Mouse (Mus musculus): Measurements from ENCODE around the gene Spout1. TPM values are rescaled to one million over a fixed set of nuclear protein-coding genes. Genes with fewer than 3 reads are reported as not detected.
"Not testable (repeated sequence)": the region's sequence is repeated elsewhere in the genome, so short reads cannot be mapped to it uniquely, and the experiment has no call there.

The Spout1 gene
- total RNA-seq, 2 experiments from 2014 or later: 5.9 to 6.1 TPM

DNA sequence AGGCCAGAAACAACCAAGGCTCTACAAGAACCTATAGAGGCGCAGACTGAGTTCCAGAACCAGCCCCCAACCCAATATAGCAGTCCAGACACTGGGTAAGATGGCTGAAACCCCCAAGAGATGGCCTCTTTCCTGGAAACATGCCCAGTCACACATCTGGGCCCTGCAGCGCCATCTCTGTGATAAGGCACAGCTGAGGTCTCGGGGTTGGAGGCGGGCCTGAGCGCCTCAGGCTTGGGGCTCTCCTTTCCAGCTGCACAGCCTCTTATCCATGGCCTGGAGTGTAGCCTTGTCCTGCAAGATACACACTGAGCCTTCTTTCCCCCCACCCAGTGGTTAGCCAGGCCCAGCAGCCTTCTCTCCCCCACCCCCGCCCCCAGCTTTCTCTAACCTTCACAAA, 7.0 kb upstream of the Spout1 start:
- DNase-seq: no peak
- intact Hi-C loops (cut with DNase I; ENCODE audit: low total_unique reads): no loop called here

DNA sequence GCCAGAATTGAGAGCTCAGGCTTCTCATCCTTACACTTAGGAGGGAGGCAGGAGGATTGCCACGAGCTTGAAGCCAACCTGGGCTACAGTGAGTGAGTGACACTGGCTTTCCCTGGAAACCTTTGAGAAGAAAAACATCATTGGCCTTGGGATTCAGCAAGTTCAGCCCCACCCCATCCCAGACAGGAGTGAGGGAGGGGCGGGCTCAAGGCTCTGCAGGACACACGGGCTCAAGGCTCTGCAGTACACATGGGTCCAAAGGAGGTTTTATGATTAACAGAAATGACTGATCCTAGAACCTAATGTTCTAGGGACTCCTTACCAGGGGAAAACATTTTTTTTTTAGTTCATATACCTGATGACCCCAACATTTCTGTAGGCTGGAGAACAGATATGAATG, 5.5 kb upstream of the Spout1 start:
- no peak for DNase-seq
- intact Hi-C loops (cut with DNase I; ENCODE audit: low total_unique reads): no loop called here

DNA sequence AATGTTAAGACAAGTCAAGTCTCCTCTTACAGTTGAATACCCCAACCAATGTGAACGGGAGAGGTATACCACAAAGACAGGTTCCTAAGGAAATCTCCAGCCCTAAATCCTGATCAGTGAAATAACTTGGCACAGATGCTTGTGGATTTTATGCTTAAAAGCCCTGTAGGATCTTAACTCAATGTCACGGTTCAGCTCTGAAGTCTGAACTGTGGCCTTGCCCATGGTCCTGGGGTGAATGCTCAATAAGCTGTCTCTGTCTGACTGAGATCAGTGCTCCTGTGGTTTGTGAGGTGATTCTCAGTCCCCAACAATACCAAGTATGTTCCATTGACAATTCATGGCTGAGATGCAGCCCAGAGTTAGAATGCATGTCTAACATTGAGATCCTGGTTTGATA, 4.2 kb upstream of the Spout1 start:
- intact Hi-C loops (cut with DNase I; ENCODE audit: low total_unique reads): no loop called here
- DNase-seq: no peak

DNA sequence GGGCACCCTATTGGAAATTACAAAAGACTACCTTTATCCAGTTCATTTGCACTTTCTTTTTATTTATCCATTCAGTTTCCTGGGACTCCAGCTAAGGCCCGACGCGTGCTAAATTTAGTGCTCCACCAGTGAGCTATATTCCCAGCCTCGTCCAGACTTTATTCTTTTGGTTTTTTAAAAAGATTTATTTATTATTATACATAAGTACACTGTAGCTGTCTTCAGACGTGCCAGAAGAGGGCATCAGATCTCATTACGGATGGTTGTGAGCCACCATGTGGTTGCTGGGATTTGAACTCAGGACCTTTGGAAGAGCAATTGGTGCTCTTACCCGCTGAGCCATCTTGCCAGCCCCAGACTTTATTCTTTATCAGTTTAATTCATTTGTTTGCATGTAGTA, 452 bp upstream of the Spout1 start:
- intact Hi-C loops (cut with DNase I; ENCODE audit: low total_unique reads); DNase-seq: not testable (repeated sequence)

DNA sequence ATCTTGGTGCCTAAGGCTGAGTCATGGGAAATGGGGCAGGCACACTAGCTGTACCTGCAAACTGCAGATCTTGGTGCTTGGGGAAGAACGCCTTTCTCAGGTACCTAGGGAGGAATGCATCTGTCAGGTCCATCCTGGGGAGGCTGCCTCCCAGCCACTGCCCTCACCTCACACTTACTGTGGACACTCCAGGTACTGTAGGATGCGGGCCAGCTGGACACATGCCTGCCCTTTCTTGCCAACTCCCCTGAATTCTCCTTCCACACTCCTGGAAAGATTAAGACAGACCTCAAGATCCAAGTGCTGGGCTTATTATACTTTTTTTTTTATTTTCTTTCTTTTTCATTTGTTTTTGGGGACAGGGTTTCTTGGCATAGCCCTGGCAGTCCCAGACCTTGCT, 1.7 kb downstream of the Spout1 start:
- DNase-seq: no peak
- intact Hi-C loops (cut with DNase I; ENCODE audit: low total_unique reads): no loop called here

DNA sequence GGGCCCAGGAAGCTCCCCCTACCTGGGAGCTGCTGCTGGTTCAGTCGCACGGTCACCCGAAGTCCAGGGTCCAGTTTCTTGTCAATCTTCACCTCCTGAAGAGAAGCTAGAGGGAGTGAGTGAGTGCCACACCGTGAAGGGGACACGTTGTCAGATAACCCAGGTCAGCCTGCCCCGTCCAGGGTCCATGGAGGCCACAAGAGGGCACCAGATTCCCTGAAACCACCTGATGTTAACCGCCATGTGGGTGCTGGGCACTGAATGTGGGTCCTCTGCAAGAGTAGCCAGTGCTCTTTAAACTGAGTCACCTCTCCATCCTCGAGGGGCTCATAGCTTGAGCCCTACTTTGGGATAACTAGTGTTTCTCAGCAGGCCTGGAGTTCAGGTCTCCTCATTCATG, 2.4 kb downstream of the Spout1 start:
- DNase-seq: no peak
- intact Hi-C loops (cut with DNase I; ENCODE audit: low total_unique reads): no loop called here

DNA sequence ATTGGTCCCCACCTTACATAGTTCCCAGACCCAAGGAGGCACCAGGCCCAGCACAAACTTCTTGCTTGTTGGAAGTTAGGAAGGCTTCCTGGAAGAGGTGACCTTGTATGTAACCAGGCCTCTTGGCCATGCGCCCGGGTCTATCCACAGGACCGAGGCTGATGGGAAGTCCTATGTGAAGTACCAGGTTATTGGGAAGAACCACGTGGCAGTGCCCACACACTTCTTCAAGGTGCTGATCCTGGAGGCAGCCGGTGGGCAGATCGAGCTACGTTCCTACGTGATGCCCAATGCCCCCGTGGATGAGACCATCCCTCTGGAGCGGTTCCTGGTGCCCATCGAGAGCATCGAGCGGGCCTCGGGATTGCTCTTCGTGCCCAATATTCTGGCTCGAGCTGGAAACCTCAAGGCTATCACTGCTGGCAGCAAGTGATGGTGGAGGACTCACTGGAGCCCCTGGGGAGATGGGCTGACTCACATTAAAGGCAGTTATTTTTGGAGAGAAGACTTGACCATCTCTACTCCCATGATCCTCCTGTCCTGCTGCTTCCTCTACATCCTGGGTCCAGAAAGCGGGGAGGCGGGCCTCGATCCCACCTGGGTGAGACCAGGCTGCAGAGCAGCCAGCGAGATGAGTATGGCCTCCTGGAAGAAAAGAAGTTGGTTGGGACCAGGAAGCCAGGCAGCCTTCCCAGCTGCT, 4.6 kb downstream of the Spout1 start:
- intact Hi-C loops (cut with DNase I; ENCODE audit: low total_unique reads): no loop called here

DNA sequence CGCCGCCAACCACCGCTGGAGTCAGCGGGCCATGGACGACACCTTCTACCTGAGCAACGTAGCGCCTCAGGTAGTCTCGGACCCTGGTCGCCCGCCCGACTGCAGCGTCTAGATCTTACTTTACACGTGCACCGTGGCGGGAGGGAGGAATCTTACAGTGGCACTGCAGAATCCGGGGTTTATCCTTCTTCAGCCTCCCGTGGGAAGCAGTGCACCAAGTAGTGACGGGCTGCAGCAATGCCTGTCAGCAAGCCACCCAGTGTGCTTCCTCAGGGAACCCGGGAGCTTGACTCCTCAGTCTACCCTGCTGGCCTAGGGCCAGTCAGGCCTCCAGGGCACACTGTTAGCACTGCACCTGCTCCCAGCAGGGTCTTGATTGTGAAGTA, 6.3 kb downstream of the Spout1 start:
- no peak for DNase-seq
- intact Hi-C loops (cut with DNase I; ENCODE audit: low total_unique reads): no loop called here

More for the DNA sequence above, 4.6 kb downstream of the Spout1 start:
- DNase-seq: no peak

DNA sequence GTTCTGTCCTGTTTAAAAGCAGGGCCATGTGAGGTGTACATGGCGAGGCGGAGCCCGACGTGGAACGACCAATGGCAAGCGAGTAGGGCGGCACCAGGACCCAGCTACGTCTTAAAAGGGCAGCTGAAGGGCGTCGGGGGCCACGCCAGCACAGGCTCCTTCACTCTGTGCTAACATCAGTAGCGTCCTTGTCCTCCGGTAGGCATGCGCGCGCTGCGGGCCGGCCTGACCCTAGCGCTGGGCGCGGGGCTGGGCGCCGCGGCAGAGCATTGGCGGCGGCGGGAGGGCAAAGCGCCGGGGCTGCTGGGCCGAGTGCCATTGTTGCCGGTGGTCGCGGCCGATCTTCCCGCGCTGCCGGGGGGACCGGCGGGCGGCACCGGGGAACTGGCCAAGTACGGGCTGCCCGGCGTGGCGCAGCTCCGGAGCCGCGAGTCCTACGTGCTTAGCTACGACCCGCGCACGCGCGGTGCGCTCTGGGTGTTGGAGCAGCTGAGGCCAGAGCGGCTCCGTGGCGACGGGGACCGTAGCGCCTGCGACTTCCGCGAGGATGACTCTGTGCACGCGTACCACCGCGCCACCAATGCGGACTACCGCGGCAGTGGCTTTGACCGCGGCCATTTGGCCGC, 6.8 kb downstream of the Spout1 start, which contains the start of gene Endog:
Gene Endog, plus strand, starts transcription at position 123 of the 626 bp plus-strand sequence.
- intact Hi-C loops (cut with DNase I; ENCODE audit: low total_unique reads): no loop called here

DNA sequence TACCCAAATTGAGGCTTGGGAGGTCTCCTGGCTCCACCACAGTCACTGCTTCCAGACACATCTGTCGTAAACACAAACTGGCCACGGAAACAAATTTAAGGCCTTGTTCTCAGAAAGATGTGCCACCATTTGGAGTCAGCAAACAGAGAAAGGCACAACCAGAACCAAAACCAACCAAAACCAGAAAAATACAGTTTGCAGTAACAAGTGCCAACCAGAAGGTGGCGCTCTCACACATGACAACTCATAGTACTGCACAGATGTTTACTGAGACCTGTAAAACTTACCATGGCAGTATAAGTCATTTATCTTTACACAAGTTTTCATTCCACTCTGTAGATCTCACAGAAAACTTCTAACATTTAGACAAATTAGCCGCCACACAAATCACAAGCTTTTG, 11.6 kb downstream of the Spout1 start:
- no peak for DNase-seq
- intact Hi-C loops (cut with DNase I; ENCODE audit: low total_unique reads): no loop called here

More for the DNA sequence above, 6.8 kb downstream of the Spout1 start, which contains the start of gene Endog:
- peak; percentile 86 for DNase-seq

DNA sequence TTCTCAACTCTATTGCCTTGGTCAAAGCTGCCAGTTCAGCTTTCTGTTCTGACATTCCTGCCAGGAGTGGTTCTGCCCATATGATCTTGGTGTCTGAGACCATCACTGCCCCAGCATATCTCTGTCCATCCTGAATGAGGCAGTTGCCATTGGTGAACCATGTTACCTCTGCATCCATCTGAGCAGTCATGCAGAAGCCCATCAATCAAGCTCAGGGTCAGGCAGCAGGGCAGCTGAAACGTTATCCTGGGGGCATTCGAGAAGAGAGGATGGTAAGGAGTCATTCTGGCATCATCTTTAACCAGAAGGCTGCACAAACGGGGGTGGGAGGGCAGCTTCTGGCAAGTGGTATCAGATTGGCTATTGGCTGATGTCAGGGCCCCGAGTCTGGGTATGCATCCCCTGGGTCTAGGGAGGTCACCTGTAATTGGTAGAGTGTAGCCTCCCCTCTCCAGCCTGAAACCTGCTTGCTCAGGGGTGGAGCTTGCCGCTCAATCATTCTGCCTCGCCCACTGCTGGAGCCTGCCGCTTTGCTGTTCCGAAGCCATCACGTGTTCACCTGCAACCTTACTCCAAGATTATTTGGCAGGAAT, 13.8 kb downstream of the Spout1 start:
- no peak for DNase-seq
- intact Hi-C loops (cut with DNase I; ENCODE audit: low total_unique reads): loop anchor here (5.0 kb wide), 1 partner anchor 57 kb away; no protein-coding TSS in a partner anchor

DNA sequence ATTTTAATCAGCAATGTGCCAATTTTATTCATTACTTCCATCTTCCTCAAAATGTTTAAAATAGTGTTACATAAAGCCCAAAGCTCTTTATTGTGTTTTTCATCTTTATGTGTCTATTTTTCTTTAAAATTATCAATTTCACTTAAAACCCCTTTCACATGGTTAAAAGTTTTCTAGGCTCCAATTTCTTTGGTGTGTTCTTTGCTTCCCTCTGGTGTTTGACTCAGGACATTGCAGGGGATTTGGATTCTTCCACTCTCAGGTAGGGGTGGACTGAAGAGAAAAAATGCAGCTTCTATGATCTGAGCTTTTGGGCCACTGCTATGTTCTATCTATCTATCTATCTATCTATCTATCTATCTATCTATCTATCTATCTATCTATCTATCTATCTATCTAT, 16.4 kb downstream of the Spout1 start:
- no peak for DNase-seq
- intact Hi-C loops (cut with DNase I; ENCODE audit: low total_unique reads): loop anchor here (5.0 kb wide), 1 partner anchor 55 kb away; no protein-coding TSS in a partner anchor

DNA sequence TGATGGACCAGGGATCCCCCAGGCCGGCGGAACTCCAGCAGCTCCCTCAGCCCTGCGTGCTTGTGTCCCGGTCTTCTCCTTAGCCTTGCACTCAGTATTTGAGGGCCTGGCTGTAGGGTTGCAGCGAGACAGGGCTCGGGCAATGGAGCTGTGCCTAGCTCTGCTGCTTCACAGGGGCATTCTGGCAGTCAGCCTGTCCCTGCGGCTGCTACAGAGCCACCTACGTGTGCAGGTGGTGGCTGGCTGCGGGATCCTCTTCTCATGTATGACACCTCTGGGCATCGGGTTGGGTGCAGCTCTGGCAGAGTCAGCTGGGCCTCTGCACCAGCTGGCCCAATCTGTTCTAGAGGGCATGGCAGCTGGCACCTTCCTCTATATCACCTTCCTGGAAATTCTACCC, 18.4 kb downstream of the Spout1 start:
- not testable (repeated sequence) for DNase-seq
- intact Hi-C loops (cut with DNase I; ENCODE audit: low total_unique reads): loop anchor here (5.0 kb wide), 1 partner anchor 53 kb away; no protein-coding TSS in a partner anchor

DNA sequence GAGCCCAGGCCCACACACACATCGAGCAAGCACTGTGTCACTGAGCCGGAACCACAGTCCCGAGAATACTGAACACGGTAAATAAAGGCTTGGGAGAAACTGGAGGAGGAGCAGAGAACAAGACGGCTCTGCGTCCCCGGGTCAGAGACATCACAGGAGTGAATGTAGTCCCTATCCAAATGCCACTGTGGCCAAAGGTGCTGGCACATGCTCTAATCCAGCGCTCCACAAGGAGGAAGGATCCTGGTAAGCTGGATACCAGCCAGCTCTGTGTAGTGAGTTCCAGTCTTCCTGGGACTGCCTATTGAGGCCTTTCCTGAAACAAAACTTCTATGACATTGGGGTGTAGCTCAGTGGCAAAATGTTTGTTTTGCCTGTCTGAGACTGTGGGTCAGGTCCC, 25.6 kb downstream of the Spout1 start:
- DNase-seq: no peak
- intact Hi-C loops (cut with DNase I; ENCODE audit: low total_unique reads): no loop called here

DNA sequence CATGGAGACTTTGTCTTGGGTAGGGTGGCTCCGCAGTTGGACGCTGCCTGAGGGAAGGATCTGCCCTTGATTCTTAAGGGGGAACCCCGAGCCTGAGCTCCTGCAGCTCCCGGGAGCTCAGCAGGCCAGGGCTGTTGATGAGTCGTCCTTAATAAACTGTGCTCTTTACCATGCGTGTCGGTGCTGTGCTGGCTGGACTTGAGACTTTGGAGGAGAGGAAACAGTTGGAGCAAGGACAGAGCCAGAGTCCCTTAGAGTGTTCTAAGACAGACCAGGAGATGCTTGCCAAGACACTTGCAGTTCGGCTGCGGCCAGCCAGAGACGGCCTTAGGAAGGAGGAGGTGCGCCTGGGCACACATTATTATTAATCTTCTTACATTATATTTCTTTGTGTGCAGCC, 26.4 kb downstream of the Spout1 start:
- intact Hi-C loops (cut with DNase I; ENCODE audit: low total_unique reads): no loop called here
- no peak for DNase-seq

DNA sequence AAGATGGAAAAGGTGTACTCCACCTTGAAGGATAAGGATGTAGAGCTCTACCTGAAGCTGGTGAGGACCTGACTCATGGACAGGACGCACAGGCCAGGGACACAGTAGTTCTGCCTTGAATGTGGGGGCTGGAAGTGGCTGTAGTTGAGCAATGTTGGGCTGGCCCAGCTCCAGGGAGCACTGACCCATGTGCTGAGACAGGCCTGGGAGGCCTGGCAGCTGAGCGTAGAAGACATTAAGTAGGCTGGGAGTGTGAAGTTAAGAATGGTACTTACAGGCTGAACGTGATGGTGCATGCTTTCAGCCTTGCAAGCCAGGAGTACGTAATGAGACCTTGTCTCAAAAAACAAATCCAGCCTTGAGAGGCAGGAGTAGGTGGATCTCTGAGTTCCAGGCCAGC, 30.8 kb downstream of the Spout1 start:
- intact Hi-C loops (cut with DNase I; ENCODE audit: low total_unique reads): no loop called here
- DNase-seq: peak; percentile 25

DNA sequence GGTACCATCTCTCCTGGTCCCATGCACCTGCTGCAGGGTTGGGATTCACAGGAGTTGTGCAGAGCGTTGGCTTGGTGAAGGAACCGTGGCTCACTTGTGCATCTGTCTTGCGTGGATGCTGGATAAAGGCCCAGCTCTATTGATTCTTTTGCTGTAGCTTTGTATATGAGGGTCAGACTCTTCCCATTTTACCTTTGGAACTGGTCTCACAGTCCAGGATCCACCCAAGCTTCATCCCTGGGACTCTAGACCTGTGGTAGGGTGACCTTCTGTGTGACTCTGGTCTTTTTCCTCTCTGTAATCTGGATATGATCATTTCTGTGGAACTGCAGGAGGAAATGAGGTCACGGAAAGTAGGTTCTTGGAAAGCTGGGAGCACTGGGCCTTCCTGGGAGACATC, 33.8 kb downstream of the Spout1 start:
- intact Hi-C loops (cut with DNase I; ENCODE audit: low total_unique reads): no loop called here
- no peak for DNase-seq

DNA sequence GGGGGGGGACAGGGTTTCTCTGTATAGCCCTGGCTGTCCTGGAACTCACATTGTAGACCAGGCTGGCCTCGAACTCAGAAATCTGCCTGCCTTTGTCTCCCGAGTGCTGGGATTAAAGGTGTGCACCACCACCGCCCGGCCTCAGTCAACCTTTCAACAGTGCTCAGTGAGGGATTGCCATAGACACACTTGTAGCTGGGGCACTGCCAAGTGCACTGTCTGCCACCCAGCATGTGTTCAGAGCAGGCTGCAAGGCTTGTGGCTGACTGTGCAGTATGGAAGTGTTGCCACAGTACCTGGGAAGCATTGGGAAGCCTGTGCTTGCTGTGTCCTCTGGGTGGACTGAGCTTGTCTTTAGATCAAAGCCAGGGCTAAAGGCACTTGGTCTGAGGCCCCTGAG, 38.2 kb downstream of the Spout1 start:
- intact Hi-C loops (cut with DNase I; ENCODE audit: low total_unique reads); DNase-seq: not testable (repeated sequence)

DNA sequence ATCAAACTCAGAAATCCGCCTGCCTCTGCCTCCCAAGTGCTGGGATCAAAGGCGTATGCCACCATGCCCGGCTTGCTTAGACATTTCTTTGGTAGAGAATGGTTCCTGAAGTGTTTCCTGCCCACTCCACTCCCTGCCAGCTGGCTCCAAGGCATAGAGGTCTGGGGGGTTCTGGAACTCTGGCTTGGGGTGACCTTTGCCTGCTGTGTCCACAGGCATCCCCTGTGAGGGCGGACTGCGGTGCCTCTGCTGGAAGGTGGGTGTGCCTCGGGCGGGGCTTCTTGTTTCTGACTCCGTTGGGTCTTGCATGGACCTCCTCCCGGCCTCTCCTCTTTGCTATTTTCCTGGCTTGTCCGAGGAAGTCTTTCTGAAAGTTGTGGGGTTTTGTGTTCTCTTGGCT, 41.8 kb downstream of the Spout1 start:
- intact Hi-C loops (cut with DNase I; ENCODE audit: low total_unique reads): no loop called here
- no peak for DNase-seq

DNA sequence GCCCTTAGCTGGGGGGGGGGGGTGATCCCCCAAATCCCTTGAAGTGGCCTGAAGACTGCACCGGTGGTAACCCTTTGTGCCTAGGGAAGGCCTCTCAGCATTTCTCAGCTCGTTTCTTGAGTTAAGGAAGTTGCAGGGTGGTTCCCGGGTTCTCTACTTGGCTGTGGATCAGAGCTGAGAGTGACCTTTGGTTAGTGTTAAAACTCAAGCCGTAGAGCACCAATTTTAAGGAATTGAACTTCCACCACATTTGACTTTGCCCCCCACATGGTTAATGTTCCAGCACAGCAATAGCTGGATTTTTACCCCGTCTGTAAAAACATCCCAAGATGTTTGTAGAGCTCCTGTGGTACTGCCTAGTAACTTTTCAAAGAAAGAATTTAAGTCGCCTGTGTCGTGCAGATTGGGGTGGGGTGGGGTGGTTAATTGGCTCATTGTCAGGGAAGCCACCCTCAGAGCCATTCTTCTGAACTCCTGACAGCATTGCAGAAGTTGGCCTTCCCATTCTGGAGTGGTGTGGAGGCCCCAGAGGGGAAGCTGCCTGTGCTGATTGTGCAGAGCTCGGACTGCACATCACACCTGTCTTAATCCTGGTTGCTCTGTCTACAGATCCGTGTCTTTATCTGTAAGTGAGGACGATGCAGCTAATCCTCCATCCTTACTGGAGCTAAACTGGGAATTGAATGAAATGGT, 43.2 kb downstream of the Spout1 start:
- intact Hi-C loops (cut with DNase I; ENCODE audit: low total_unique reads): no loop called here
- DNase-seq: no peak

Measured in gastrocnemius, postnatal 14 days (tissue).